Comparison of ENCODE assay signal across 23 mouse cellular contexts in the genomic region with DNA sequence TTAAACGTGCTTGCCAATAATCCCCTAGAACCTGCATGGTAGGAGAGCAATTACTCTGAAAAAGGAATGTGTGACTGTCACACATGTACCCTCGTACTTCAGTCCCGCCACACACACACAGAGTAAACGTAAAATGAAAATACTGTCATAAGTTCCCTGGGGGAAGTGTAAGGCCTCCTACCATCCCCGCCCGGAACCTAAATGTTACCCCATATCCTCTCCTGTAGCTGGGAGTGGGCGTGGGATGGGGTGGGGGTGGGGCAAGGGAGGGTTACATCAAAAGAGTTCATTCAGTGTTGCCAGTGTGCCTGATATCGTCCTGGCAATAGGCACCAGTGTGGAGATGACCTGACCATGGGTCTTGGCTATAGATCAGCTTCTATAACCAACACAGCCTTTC.
A peak's percentile ranks its signal among the peaks of the same experiment; 100 is the strongest.
DNase-seq lines count a peak whose midpoint lies in the region; ATAC-seq and TF ChIP-seq lines count a peak whose summit lies in the region.
"Had no signal": no experiment of that assay in that cellular context is flagged by ENCODE, and none has a peak within 500 bp of the region (broad histone marks: within the 10 kb centered on the region; RNA-seq: fewer than 3 reads in every experiment).

No protein-coding gene starts in this region.

- no peak for TF ChIP-seq POLR2A in kidney, adult 2 months (IDR thresholded peaks at IDR 0.05; ENCODE audit: low read depth, low read length)

- ATAC-seq in hindbrain, embryonic 13.5 days (ENCODE audit: low FRiP score), result no peak
- no peak for ATAC-seq in hindbrain, embryonic 11.5 days (ENCODE audit: low FRiP score)
- ATAC-seq in common myeloid progenitor, adult 5-6 weeks (replicated peaks; ENCODE audit: low read depth, poor library complexity, severe bottlenecking), result peak; percentile 70
- ATAC-seq in liver, embryonic 16.5 days (ENCODE audit: low read depth), result no peak
- peak; percentile 45; the same call in 1 of the 2 replicates for ATAC-seq in neutrophil, adult 5-6 weeks (ENCODE audit: extremely low read depth, insufficient number of reproducible peaks, low FRiP score, poor library complexity, severe bottlenecking)
- ATAC-seq: CD4-positive, CD25-positive, alpha-beta regulatory T cell, adult 4 months; forebrain, embryonic 13.5 days had no signal

- peaks cover 24% of the 10 kb centered on the region for H3K4me1 ChIP-seq in hindbrain, embryonic 13.5 days (replicated peaks)
- no peaks in the 10 kb centered on the region for H3K4me1 ChIP-seq in hindbrain, embryonic 11.5 days (replicated peaks; ENCODE audit: control insufficient read depth, insufficient read depth, low read length)
- H3K4me1 ChIP-seq in liver, embryonic 16.5 days (ENCODE audit: control insufficient read depth, low read depth, low read length), result no peaks in the 10 kb centered on the region; the same call in 1 of the 2 replicates
- peaks cover 24% of the 10 kb centered on the region for H3K4me1 ChIP-seq in embryonic facial prominence, embryonic 10.5 days
- no peaks in the 10 kb centered on the region for H3K4me1 ChIP-seq in kidney, adult 2 months (ENCODE audit: control insufficient read depth, insufficient read depth, low read length)

- TF ChIP-seq CTCF in kidney, adult 2 months (conservative IDR thresholded peaks at IDR 0.05; ENCODE audit: insufficient read depth, insufficient read length, low read depth, low read length), result no peak

- H3K27ac ChIP-seq in hindbrain, embryonic 13.5 days, result peak overlapping the region; percentile 8; the same call in 1 of the 2 replicates
- H3K27ac ChIP-seq in hindbrain, embryonic 11.5 days (ENCODE audit: low read depth, low read length), result no peak overlapping the region
- peak overlapping the region; percentile 49 for H3K27ac ChIP-seq in liver, embryonic 16.5 days (ENCODE audit: low read length)
- H3K27ac ChIP-seq in embryonic facial prominence, embryonic 10.5 days (replicated peaks), result no peak overlapping the region
- H3K27ac ChIP-seq in kidney, adult 2 months (ENCODE audit: insufficient read depth, low read depth, low read length), result no peak overlapping the region
- H3K27ac ChIP-seq: forebrain, embryonic 13.5 days; hindbrain, embryonic 10.5 days; kidney, postnatal 0 days; limb, embryonic 12.5 days; neural tube, embryonic 15.5 days had no signal

- no peak overlapping the region for H3K9ac ChIP-seq in hindbrain, embryonic 13.5 days
- H3K9ac ChIP-seq in hindbrain, embryonic 11.5 days (ENCODE audit: low read depth, low read length), result no peak overlapping the region
- no peak overlapping the region for H3K9ac ChIP-seq in liver, embryonic 16.5 days (ENCODE audit: low read depth, low read length)
- H3K9ac ChIP-seq: forebrain, embryonic 13.5 days; limb, embryonic 12.5 days; neural tube, embryonic 15.5 days had no signal

- H3K4me3 ChIP-seq in hindbrain, embryonic 13.5 days, result no peak overlapping the region
- H3K4me3 ChIP-seq in hindbrain, embryonic 11.5 days (ENCODE audit: low read depth, low read length), result no peak overlapping the region
- H3K4me3 ChIP-seq in liver, embryonic 16.5 days (ENCODE audit: low read depth, low read length), result no peak overlapping the region
- H3K4me3 ChIP-seq in embryonic facial prominence, embryonic 10.5 days, result no peak overlapping the region
- H3K4me3 ChIP-seq in kidney, adult 2 months (ENCODE audit: insufficient read depth, low read depth, low read length), result no peak overlapping the region
- H3K4me3 ChIP-seq: forebrain, embryonic 13.5 days; hindbrain, embryonic 10.5 days; limb, embryonic 12.5 days; neural tube, embryonic 15.5 days had no signal

- H3K9me3 ChIP-seq in hindbrain, embryonic 13.5 days, result no peaks in the 10 kb centered on the region
- H3K9me3 ChIP-seq in hindbrain, embryonic 11.5 days (ENCODE audit: control insufficient read depth, low read length), result no peaks in the 10 kb centered on the region
- no peaks in the 10 kb centered on the region for H3K9me3 ChIP-seq in liver, embryonic 16.5 days (replicated peaks; ENCODE audit: control insufficient read depth, low read length)
- no peaks in the 10 kb centered on the region for H3K9me3 ChIP-seq in embryonic facial prominence, embryonic 10.5 days
- H3K9me3 ChIP-seq: limb, embryonic 12.5 days; neural tube, embryonic 15.5 days had no signal

- H3K36me3 ChIP-seq in hindbrain, embryonic 13.5 days, result peaks cover 25% of the 10 kb centered on the region
- H3K36me3 ChIP-seq in hindbrain, embryonic 11.5 days (ENCODE audit: control insufficient read depth, insufficient read depth, low read length), result peaks cover 9% of the 10 kb centered on the region; the same call in 1 of the 2 replicates
- H3K36me3 ChIP-seq in liver, embryonic 16.5 days (ENCODE audit: control insufficient read depth, insufficient read depth), result no peaks in the 10 kb centered on the region
- H3K36me3 ChIP-seq in embryonic facial prominence, embryonic 10.5 days (replicated peaks), result peaks cover 88% of the 10 kb centered on the region
- H3K36me3 ChIP-seq in kidney, adult 2 months (ENCODE audit: control insufficient read depth, insufficient read depth, low read length), result no peaks in the 10 kb centered on the region

- H3K4me2 ChIP-seq in hindbrain, embryonic 13.5 days, result no peak overlapping the region
- H3K4me2 ChIP-seq in hindbrain, embryonic 11.5 days (replicated peaks; ENCODE audit: low read depth, low read length), result no peak overlapping the region
- H3K4me2 ChIP-seq in liver, embryonic 16.5 days (ENCODE audit: low read depth, low read length), result no peak overlapping the region
- H3K4me2 ChIP-seq: forebrain, embryonic 13.5 days; heart, embryonic 11.5 days; limb, embryonic 12.5 days; neural tube, embryonic 15.5 days had no signal

- no peaks in the 10 kb centered on the region for H3K27me3 ChIP-seq in hindbrain, embryonic 13.5 days
- no peaks in the 10 kb centered on the region for H3K27me3 ChIP-seq in hindbrain, embryonic 11.5 days (ENCODE audit: control insufficient read depth, insufficient read depth, low read length)
- H3K27me3 ChIP-seq in liver, embryonic 16.5 days (ENCODE audit: control insufficient read depth, insufficient read depth, low read depth, low read length), result no peaks in the 10 kb centered on the region
- no peaks in the 10 kb centered on the region for H3K27me3 ChIP-seq in embryonic facial prominence, embryonic 10.5 days (replicated peaks; ENCODE audit: low read depth, poor library complexity, severe bottlenecking)
- no peaks in the 10 kb centered on the region for H3K27me3 ChIP-seq in kidney, adult 2 months (replicated peaks; ENCODE audit: control insufficient read depth, insufficient read depth, low read length)
- H3K27me3 ChIP-seq: forebrain, embryonic 13.5 days; limb, embryonic 12.5 days; neural tube, embryonic 15.5 days had no signal

- no peak for DNase-seq in hindbrain, embryonic 11.5 days (ENCODE audit: low spot score)
- no peak for DNase-seq in embryonic facial prominence, embryonic 10.5 days (ENCODE audit: low spot score)
- DNase-seq in kidney, adult 2 months, result no peak
- no peak for DNase-seq in cerebellum, adult 9-11 months
- DNase-seq: adrenal gland, postnatal 14 days; cerebellum, postnatal 10 days; heart, adult 11 months; kidney, adult 11 months; layer of hippocampus, postnatal 36 days; lung, adult 2 months; lung, postnatal 14 days; midbrain, embryonic 14.5 days had no signal

- WGBS in hindbrain, embryonic 13.5 days, result 84% methylated on average over 8 of the region's 8 CpGs
- 89% methylated on average over 8 of the region's 8 CpGs for WGBS in hindbrain, embryonic 11.5 days
- 43% methylated on average over 8 of the region's 8 CpGs for WGBS in liver, embryonic 16.5 days (ENCODE audit: insufficient replicate concordance)
- WGBS in embryonic facial prominence, embryonic 10.5 days, result 89% methylated on average over 8 of the region's 8 CpGs
- WGBS in kidney, adult 2 months, result 84% methylated on average over 8 of the region's 8 CpGs

Comparison
In these comparisons a context has a peak if more than half of its experiments do, and no peak if none do; other contexts are left out.
1. H3K27ac ChIP-seq: peak in hindbrain, embryonic 13.5 days (single experiment) and liver, embryonic 16.5 days (single experiment); none in hindbrain, embryonic 11.5 days (single experiment), embryonic facial prominence, embryonic 10.5 days (single experiment) and kidney, adult 2 months (single experiment).
2. ATAC-seq: peak in common myeloid progenitor, adult 5-6 weeks (single experiment) and neutrophil, adult 5-6 weeks (single experiment); none in hindbrain, embryonic 13.5 days (single experiment), hindbrain, embryonic 11.5 days (single experiment) and liver, embryonic 16.5 days (single experiment).